Mouse (Mus musculus): ENCODE results near the gene Uchl3. TPM values are rescaled to one million over a fixed set of nuclear protein-coding genes. Genes with fewer than 3 reads are reported as not detected.
A peak's percentile ranks its signal among the peaks of the same experiment; 100 is the strongest.

Gene Uchl3
- total RNA-seq (2021), result 10 to 100 TPM; 40.8 to 43.7 TPM
- long read RNA-seq, experiment 1, partial matches to known transcripts, result 1 of 78 reads
- long read RNA-seq, experiment 1, other reads (novel, unspliced or antisense), result 76 of 78 reads
- long read RNA-seq, experiment 2, partial matches to known transcripts, result 1 of 83 reads
- long read RNA-seq, experiment 2, other reads (novel, unspliced or antisense), result 82 of 83 reads

DNA sequence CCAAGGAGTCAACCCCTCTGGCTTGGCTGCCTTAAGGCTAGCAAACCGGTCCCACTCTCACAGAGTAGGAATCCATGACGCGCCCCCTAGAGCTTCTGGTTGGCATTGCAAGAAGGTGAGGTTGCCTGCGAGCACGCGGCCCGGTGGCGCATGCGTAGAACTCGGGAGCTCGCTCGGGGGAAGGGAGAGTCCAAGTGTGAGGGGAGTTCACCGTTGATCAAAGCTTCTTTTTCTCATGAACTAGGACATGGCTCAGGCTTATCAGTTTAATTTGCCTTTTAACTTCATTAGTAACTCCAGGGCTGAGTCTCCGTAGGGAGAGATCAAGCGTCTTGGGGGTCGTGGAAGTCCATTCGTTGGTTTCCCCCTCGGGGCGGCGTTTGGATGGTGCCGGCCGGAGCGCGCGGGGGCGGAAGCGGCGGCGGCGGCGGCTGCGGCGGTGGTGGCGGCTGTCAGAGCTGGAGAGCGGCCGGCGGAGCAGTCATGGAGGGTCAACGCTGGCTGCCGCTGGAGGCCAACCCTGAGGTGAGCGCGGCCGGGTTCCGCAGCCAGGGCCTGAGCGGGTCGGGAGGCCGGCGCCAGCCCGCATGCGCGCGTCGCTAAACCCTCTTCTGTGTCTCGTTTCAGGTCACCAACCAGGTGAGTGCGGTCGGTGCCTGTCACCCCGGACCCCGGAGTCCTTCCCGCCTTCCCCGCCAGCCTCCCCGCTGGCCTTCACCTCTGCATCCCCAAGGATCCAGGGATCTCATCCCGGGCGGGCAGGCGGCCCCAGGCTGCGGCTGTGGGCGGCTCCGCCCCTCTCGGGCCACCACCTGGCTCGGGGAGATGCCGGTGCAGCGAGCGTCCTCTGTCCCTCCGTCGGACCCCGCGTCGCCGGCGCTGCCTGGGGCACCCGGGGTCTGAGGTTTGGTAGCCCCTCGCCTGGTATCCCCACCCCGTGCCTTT lies at the start of gene Uchl3:
Gene Uchl3, plus strand, starts transcription at position 387 of the 945 bp plus-strand sequence.
- DNase-seq (ENCODE audit: low spot score in 2 of 2), result peak; percentile 97 to 100

GRCm38 (mm10) chr14:101605843-101606242 lies 47.9 kb upstream of the Uchl3 start:
- DNase-seq (ENCODE audit: low spot score in 2 of 2), result no peak

- peak; percentile 6 to 31 for DNase-seq (ENCODE audit: low spot score in 2 of 2)
Observed at GRCm38 (mm10) chr14:101607631-101608518, 45.9 kb upstream of the Uchl3 start.

DNA sequence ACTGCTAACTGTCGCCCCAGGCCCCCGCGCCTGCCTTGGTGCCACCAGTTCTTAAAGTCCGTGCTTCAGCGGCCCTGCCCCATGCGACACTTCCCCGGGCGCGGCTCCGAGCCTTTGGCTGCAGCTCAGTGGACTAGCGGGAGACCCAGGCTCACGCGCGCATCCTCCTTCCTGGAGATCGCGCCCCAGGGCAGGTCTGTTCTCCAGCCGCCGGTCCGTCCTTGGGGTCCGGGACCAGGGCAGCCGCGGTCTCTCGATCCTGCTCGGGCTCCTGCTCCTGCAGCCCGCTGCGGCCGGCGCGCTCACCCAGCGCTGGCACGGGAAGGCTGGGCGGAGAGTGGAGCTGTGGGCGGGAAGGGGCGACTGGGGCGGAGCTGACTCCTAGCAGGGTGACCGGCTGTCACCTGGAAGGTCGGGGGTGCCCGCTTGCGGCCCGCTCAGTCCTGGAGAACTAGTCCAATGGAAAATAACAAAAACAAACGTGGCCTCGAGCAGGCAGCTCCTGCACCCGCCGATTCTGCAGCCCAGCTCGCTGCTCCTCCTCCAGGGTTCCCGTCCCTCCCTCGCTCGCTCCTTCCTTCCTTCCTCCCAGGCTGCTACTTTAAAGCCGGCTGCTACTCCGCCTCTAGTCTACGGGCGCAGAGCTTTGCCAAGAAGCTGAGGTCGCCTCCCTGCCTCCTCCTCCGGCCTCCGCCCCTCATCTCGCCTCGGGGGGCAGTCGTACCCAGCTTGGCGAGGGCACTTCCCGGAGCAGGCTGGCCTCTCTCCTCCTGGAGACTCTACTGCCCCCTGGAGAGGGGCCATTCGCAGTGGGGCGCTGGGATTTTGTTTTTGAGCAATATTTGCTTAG lies 45.0 kb upstream of the Uchl3 start, which contains the start of gene Tbc1d4:
Gene Tbc1d4, minus strand, starts transcription at position 673 of the 850 bp plus-strand sequence.
- DNase-seq (ENCODE audit: low spot score in 2 of 2), result peak; percentile 53 to 70

DNA sequence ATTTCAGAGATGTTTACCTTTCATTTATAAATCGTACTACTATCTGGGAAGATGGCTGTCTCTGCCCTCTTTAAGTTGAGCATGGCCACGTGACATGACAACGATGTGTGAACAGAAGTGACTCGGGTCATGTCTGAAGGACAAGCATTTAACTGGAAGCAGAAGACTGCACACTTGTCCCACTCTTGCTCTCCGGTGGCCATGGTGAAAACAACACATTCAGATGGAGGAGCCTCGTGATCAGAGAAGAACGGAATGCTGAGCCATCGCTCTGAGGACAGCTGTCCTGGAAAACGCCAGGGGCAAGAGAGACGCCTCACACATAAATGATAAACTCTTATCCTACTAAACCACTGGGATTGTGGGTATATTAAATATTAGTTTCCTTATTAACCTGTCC lies 43.1 kb upstream of the Uchl3 start:
- no peak for DNase-seq (ENCODE audit: low spot score in 2 of 2)

DNA sequence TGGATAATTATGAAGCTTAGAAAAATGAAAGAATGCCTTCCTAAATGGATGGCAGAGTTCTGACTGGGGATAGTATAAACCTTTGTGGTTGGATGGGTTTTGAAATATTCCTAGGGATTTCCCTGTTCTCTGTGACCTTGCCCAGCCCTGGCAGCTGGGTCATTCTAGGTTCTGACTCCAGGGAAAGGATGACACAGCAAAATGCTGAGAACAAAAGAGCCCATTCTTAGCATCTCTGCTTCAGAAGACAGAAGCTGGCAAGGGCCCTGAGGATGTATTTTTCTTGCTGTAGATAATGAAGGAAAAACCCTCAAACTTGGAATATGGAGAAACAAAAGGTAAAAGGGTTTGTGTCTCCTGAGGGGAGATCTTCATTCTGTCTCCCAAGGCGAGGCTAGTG lies 40.6 kb upstream of the Uchl3 start:
- DNase-seq (ENCODE audit: low spot score in 2 of 2), result no peak

GRCm38 (mm10) chr14:101616178-101616577 lies 37.6 kb upstream of the Uchl3 start:
- DNase-seq (ENCODE audit: low spot score in 2 of 2), result no peak

- no peak for DNase-seq (ENCODE audit: low spot score in 2 of 2)
Observed at GRCm38 (mm10) chr14:101617680-101618079, 36.1 kb upstream of the Uchl3 start.

- no peak for DNase-seq (ENCODE audit: low spot score in 2 of 2)
Observed at GRCm38 (mm10) chr14:101630548-101630947, 23.2 kb upstream of the Uchl3 start.

GRCm38 (mm10) chr14:101635765-101636164 lies 18.0 kb upstream of the Uchl3 start:
- no peak for DNase-seq (ENCODE audit: low spot score in 2 of 2)

DNA sequence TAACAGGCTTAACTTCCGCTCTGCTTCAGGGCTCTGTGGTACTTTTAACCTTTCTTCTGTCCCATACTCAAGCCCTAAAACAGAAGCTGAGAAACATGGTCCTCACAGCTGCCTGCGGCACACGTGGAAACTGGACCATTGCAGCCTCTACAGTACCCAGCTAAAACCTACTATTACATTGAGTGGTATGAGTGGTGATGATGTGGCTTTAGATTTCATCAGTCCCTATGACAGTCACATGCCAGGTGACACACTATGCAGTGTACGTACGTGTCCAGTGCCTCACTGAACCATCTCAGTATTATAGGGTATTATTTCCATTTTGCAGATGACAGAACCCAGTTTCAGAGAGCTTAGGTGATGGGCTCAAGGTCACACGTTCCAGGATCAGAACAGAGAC lies 16.4 kb upstream of the Uchl3 start:
- DNase-seq (ENCODE audit: low spot score in 2 of 2), result no peak

GRCm38 (mm10) chr14:101640153-101640843 lies 13.5 kb upstream of the Uchl3 start, which contains the start of gene Commd6:
Gene Commd6 (minus strand): TSS chr14:101640686.
- peak; percentile 88 to 93 for DNase-seq (ENCODE audit: low spot score in 2 of 2)

- no peak for DNase-seq (ENCODE audit: low spot score in 2 of 2)
Observed at GRCm38 (mm10) chr14:101644948-101645347, 8.8 kb upstream of the Uchl3 start.

DNA sequence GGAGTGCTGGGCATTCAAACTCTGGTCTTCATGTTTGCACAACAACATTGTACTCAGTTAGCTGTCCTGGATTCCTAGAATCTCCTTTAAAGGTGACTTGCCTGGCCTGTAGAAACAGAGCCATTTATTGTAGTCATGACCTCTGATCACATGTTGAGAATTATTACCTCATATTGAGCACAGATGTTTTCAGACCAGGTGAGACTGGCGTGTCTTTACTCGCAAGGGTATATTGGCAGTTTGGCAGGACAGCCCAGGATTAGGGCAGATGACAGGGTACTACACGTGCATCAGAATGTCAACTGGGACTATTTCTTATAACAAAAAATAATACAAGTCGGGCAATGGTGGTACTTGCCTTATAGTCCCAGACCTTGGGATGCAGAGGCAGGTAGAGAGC lies 3.2 kb upstream of the Uchl3 start:
- no peak for DNase-seq (ENCODE audit: low spot score in 2 of 2)

- no peak for DNase-seq (ENCODE audit: low spot score in 2 of 2)
Observed at GRCm38 (mm10) chr14:101652571-101652970, 1.2 kb upstream of the Uchl3 start.

GRCm38 (mm10) chr14:101654526-101654909 lies 751 bp downstream of the Uchl3 start:
- no peak for DNase-seq (ENCODE audit: low spot score in 2 of 2)

- DNase-seq (ENCODE audit: low spot score in 2 of 2), result no peak
Observed at GRCm38 (mm10) chr14:101656307-101656706, 2.5 kb downstream of the Uchl3 start.

DNA sequence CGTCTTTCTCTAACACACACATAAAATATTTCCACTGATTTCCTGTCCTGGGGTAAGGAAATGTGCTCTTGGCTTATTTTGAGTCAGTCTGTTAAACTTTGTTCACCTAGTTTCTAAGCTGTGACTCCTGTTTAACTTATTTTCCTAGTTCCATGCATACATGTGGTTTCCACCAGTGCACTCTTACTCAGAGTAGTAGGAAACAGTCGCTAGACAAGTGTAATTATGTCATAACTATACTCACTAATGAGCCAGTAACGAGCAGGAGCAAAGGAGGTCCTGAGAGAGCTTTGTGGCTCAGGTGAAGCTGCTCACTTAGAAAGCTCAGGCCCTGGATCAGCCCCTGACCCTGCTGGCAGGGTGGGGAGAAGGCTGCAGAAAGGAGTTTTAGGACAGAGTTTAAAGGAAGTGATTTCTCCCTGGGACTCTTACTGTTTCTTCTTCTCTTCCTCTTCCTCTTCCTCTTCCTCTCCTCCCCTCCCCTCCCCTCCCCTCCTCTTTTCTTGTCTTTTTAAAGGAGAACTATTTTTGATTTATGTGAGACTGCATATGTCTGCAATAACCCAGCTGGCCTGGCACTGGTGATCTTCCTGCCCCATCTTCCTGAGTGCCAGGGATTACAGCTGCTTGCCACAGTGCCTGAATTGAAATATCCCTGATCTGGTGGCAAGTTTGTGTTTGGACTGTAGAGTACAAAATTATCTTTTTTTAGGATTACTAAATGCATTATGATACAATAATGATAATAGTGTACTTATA lies 8.1 kb downstream of the Uchl3 start:
- DNase-seq (ENCODE audit: low spot score in 2 of 2), result no peak

DNA sequence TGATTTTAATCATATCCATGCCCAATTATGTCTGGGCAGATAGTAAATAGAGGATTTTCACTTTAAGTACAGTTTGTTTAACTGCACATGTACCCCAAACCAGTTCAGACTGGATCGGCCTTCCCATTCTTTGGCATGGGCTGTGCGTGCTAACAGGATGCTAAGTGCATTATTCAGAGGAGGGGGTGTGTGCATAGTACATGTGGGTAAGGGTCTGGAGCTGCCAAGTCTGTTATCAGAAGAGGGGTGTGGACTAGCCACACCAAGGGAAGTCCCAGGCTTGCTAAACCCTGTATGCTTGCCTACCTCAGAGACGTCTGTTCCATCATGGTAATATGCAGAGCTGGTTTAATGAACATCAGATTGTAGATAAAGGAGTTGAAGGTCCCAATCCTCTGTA lies 10.5 kb downstream of the Uchl3 start:
- DNase-seq (ENCODE audit: low spot score in 2 of 2), result no peak

Measured in left cerebral cortex, adult 18-20 months (tissue).